Mouse (Mus musculus) C2C12 (cell line): Measurements from ENCODE around the gene Baz1a.

Experiments
- CEBPB ChIP-seq: IDR thresholded peaks from one replicate; pipeline ENCODE4 v1.6.1; 2011; ENCODE audit warnings: low read depth, mild to moderate bottlenecking, control low read depth, moderate library complexity
- CTCF ChIP-seq: IDR thresholded peaks from one replicate; pipeline ENCODE4 v1.5.1; 2011; ENCODE audit not compliant: control insufficient read depth, insufficient read depth, insufficient read length
- FOSL1 ChIP-seq: IDR thresholded peaks from one replicate; pipeline ENCODE4 v1.8.0; 2011; ENCODE audit warnings: mild to moderate bottlenecking, low read length; ENCODE audit not compliant: poor library complexity, insufficient read depth, severe bottlenecking
- MAX ChIP-seq: IDR thresholded peaks from one replicate; pipeline ENCODE4 v1.6.1; 2011; ENCODE audit warnings: mild to moderate bottlenecking, control low read depth
- MYOD1 ChIP-seq: IDR thresholded peaks from one replicate; pipeline ENCODE4 v1.6.1; 2011; ENCODE audit warnings: low read depth; ENCODE audit not compliant: control insufficient read depth, insufficient read length
- MYOG ChIP-seq: IDR thresholded peaks from one replicate; pipeline ENCODE4 v1.6.1; 2011; ENCODE audit not compliant: control insufficient read depth, insufficient read length; ENCODE audit errors: extremely low read depth
- USF1 ChIP-seq: IDR thresholded peaks from one replicate; pipeline ENCODE4 v1.6.1; 2011; ENCODE audit warnings: low read depth, mild to moderate bottlenecking, control low read depth, moderate library complexity

DNA sequence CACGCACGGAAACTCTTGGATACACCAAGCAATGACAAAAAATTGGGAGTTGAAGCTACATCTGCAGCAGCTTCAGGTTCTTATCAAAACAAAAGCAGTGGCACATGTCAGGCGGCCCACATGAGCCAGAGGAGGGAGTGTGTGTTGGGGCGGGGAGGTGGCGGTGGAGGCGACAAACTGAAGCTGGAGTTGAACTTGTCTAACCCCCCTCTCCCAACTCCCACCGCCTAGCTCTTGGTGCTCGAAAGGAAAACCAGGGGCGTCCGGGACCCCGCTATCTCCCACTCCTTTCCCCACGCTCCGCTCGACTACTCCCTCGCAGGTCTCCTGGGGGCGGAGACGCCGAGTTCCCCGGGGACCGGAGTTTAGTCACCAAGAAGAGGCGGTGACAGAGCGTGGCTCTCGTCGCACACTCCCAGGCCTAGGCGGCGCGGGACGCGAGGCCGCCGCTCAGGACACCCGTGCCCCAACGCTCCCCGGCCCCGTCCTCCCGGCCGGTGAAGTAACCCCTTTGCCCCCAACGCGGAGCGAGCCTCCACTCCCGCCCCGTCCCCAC, 29.4 kb downstream of the Baz1a start:
- TF ChIP-seq CTCF (no peak), CEBPB (no peak), MYOD1 (no peak), FOSL1 (no peak), MYOG (no peak), USF1 (no peak), MAX (no peak)
